Mouse (Mus musculus): ENCODE measurements at regions not wholly inside any gene's neighbourhood (a gene's known extent, or its start where the extent isn't known, plus 50 kb on each side); places are given as distances from the start of the nearest gene placed in this dataset.

GRCm38 (mm10) chr1:42388740-42389139 lies 306.8 kb upstream of the Pou3f3 start:
- Histone ChIP-seq H3K4me2 (replicated peaks; ENCODE audit: low read depth, low read length) (no peak overlapping the region), H3K4me1 (ENCODE audit: control insufficient read depth, insufficient read depth, low read length) (no peaks in the 10 kb centered on the region), H3K27ac (ENCODE audit: low read length) (no peak overlapping the region), H3K9ac (replicated peaks; ENCODE audit: low read depth, low read length) (no peak overlapping the region), H3K36me3 (ENCODE audit: control insufficient read depth, insufficient read depth, low read length) (no peaks in the 10 kb centered on the region), H3K9me3 (ENCODE audit: control insufficient read depth, low read depth, low read length) (no peaks in the 10 kb centered on the region), H3K27me3 (ENCODE audit: control insufficient read depth, insufficient read depth, low read length) (no peaks in the 10 kb centered on the region), H3K4me3 (ENCODE audit: low read depth, low read length) (no peak overlapping the region)
- ATAC-seq (ENCODE audit: insufficient number of reproducible peaks, insufficient read depth, low FRiP score, low read depth): no peak
- WGBS: 86% methylated on average over 6 of the region's 6 CpGs

GRCm38 (mm10) chr1:42395651-42396260 lies 299.8 kb upstream of the Pou3f3 start:
- Histone ChIP-seq H3K27ac (ENCODE audit: low read length) (no peak overlapping the region), H3K27me3 (ENCODE audit: control insufficient read depth, insufficient read depth, low read length) (no peaks in the 10 kb centered on the region), H3K36me3 (ENCODE audit: control insufficient read depth, insufficient read depth, low read length) (no peaks in the 10 kb centered on the region), H3K9me3 (ENCODE audit: control insufficient read depth, low read depth, low read length) (no peaks in the 10 kb centered on the region), H3K4me1 (ENCODE audit: control insufficient read depth, insufficient read depth, low read length) (no peaks in the 10 kb centered on the region), H3K4me2 (replicated peaks; ENCODE audit: low read depth, low read length) (no peak overlapping the region), H3K4me3 (ENCODE audit: low read depth, low read length) (no peak overlapping the region), H3K9ac (replicated peaks; ENCODE audit: low read depth, low read length) (no peak overlapping the region)
- 78% methylated on average over 13 of the region's 13 CpGs for WGBS
- no peak for ATAC-seq (ENCODE audit: insufficient number of reproducible peaks, insufficient read depth, low FRiP score, low read depth)

GRCm38 (mm10) chr1:42398461-42399154 lies 297.0 kb upstream of the Pou3f3 start:
- Histone ChIP-seq H3K27ac (ENCODE audit: low read length) (no peak overlapping the region), H3K4me3 (ENCODE audit: low read depth, low read length) (no peak overlapping the region), H3K9me3 (ENCODE audit: control insufficient read depth, low read depth, low read length) (no peaks in the 10 kb centered on the region), H3K4me2 (replicated peaks; ENCODE audit: low read depth, low read length) (no peak overlapping the region), H3K4me1 (ENCODE audit: control insufficient read depth, insufficient read depth, low read length) (no peaks in the 10 kb centered on the region), H3K36me3 (ENCODE audit: control insufficient read depth, insufficient read depth, low read length) (no peaks in the 10 kb centered on the region), H3K9ac (replicated peaks; ENCODE audit: low read depth, low read length) (no peak overlapping the region), H3K27me3 (ENCODE audit: control insufficient read depth, insufficient read depth, low read length) (no peaks in the 10 kb centered on the region)
- WGBS: 31% methylated on average over 8 of the region's 8 CpGs
- ATAC-seq (ENCODE audit: insufficient number of reproducible peaks, insufficient read depth, low FRiP score, low read depth): no peak

GRCm38 (mm10) chr1:42415817-42416538 lies 279.6 kb upstream of the Pou3f3 start:
- Histone ChIP-seq H3K9me3 (ENCODE audit: control insufficient read depth, low read depth, low read length) (no peaks in the 10 kb centered on the region), H3K36me3 (ENCODE audit: control insufficient read depth, insufficient read depth, low read length) (no peaks in the 10 kb centered on the region), H3K4me2 (replicated peaks; ENCODE audit: low read depth, low read length) (no peak overlapping the region), H3K27ac (ENCODE audit: low read length) (no peak overlapping the region), H3K9ac (replicated peaks; ENCODE audit: low read depth, low read length) (no peak overlapping the region), H3K4me1 (ENCODE audit: control insufficient read depth, insufficient read depth, low read length) (no peaks in the 10 kb centered on the region), H3K27me3 (ENCODE audit: control insufficient read depth, insufficient read depth, low read length) (no peaks in the 10 kb centered on the region), H3K4me3 (ENCODE audit: low read depth, low read length) (no peak overlapping the region)
- ATAC-seq (ENCODE audit: insufficient number of reproducible peaks, insufficient read depth, low FRiP score, low read depth): no peak
- 66% methylated on average over 21 of the region's 21 CpGs for WGBS

GRCm38 (mm10) chr1:42416539-42417218 lies 278.9 kb upstream of the Pou3f3 start:
- no peaks in the 10 kb centered on the region for H3K9me3 ChIP-seq (ENCODE audit: control insufficient read depth, low read depth, low read length)
- no peaks in the 10 kb centered on the region for H3K27me3 ChIP-seq (ENCODE audit: control insufficient read depth, insufficient read depth, low read length)
- WGBS: 56% methylated on average over 8 of the region's 8 CpGs

GRCm38 (mm10) chr1:42417815-42418214 lies 277.8 kb upstream of the Pou3f3 start:
- WGBS: 9% methylated on average over 4 of the region's 4 CpGs
- Histone ChIP-seq H3K4me3 (ENCODE audit: low read depth, low read length) (no peak overlapping the region), H3K36me3 (ENCODE audit: control insufficient read depth, insufficient read depth, low read length) (no peaks in the 10 kb centered on the region), H3K4me2 (replicated peaks; ENCODE audit: low read depth, low read length) (no peak overlapping the region), H3K27me3 (ENCODE audit: control insufficient read depth, insufficient read depth, low read length) (no peaks in the 10 kb centered on the region), H3K9me3 (ENCODE audit: control insufficient read depth, low read depth, low read length) (no peaks in the 10 kb centered on the region), H3K4me1 (ENCODE audit: control insufficient read depth, insufficient read depth, low read length) (no peaks in the 10 kb centered on the region), H3K27ac (ENCODE audit: low read length) (no peak overlapping the region), H3K9ac (replicated peaks; ENCODE audit: low read depth, low read length) (no peak overlapping the region)
- no peak for ATAC-seq (ENCODE audit: insufficient number of reproducible peaks, insufficient read depth, low FRiP score, low read depth)

More at GRCm38 (mm10) chr1:42416539-42417218, 278.9 kb upstream of the Pou3f3 start:
- H3K9ac ChIP-seq (replicated peaks; ENCODE audit: low read depth, low read length): no peak overlapping the region
- no peak overlapping the region for H3K27ac ChIP-seq (ENCODE audit: low read length)
- no peaks in the 10 kb centered on the region for H3K4me1 ChIP-seq (ENCODE audit: control insufficient read depth, insufficient read depth, low read length)
- H3K4me3 ChIP-seq (ENCODE audit: low read depth, low read length): no peak overlapping the region
- H3K4me2 ChIP-seq (replicated peaks; ENCODE audit: low read depth, low read length): no peak overlapping the region
- no peak for ATAC-seq (ENCODE audit: insufficient number of reproducible peaks, insufficient read depth, low FRiP score, low read depth)
- H3K36me3 ChIP-seq (ENCODE audit: control insufficient read depth, insufficient read depth, low read length): no peaks in the 10 kb centered on the region

- Histone ChIP-seq H3K9me3 (ENCODE audit: control insufficient read depth, low read depth, low read length) (no peaks in the 10 kb centered on the region), H3K9ac (replicated peaks; ENCODE audit: low read depth, low read length) (no peak overlapping the region), H3K4me1 (ENCODE audit: control insufficient read depth, insufficient read depth, low read length) (no peaks in the 10 kb centered on the region), H3K4me2 (replicated peaks; ENCODE audit: low read depth, low read length) (no peak overlapping the region), H3K27ac (ENCODE audit: low read length) (no peak overlapping the region), H3K4me3 (ENCODE audit: low read depth, low read length) (no peak overlapping the region), H3K27me3 (ENCODE audit: control insufficient read depth, insufficient read depth, low read length) (no peaks in the 10 kb centered on the region), H3K36me3 (ENCODE audit: control insufficient read depth, insufficient read depth, low read length) (no peaks in the 10 kb centered on the region)
- 43% methylated on average over 1 of the region's 1 CpGs for WGBS
- ATAC-seq (ENCODE audit: insufficient number of reproducible peaks, insufficient read depth, low FRiP score, low read depth): no peak
Measured at GRCm38 (mm10) chr1:42418233-42418632, 277.3 kb upstream of the Pou3f3 start.

GRCm38 (mm10) chr1:42436366-42436998 lies 259.1 kb upstream of the Pou3f3 start:
- WGBS: 68% methylated on average over 8 of the region's 8 CpGs
- Histone ChIP-seq H3K4me3 (ENCODE audit: low read depth, low read length) (no peak overlapping the region), H3K4me1 (ENCODE audit: control insufficient read depth, insufficient read depth, low read length) (no peaks in the 10 kb centered on the region), H3K27ac (ENCODE audit: low read length) (no peak overlapping the region), H3K4me2 (replicated peaks; ENCODE audit: low read depth, low read length) (no peak overlapping the region), H3K9ac (replicated peaks; ENCODE audit: low read depth, low read length) (no peak overlapping the region), H3K9me3 (ENCODE audit: control insufficient read depth, low read depth, low read length) (no peaks in the 10 kb centered on the region), H3K36me3 (ENCODE audit: control insufficient read depth, insufficient read depth, low read length) (no peaks in the 10 kb centered on the region), H3K27me3 (ENCODE audit: control insufficient read depth, insufficient read depth, low read length) (no peaks in the 10 kb centered on the region)
- no peak for ATAC-seq (ENCODE audit: insufficient number of reproducible peaks, insufficient read depth, low FRiP score, low read depth)

Data from stomach, embryonic 14.5 days (tissue).